Mouse (Mus musculus): ENCODE data around the gene Rad51.

The Rad51 gene

GRCm38 (mm10) chr2:119165401-119165800, 52.8 kb downstream of the Rad51 start:
- DNase-seq, result no peak

GRCm38 (mm10) chr2:119166901-119167865, 54.6 kb downstream of the Rad51 start, which contains the start of gene Gchfr:
TSS of gene Gchfr (plus strand) at chr2:119167773.
- DNase-seq, result peak in 1 of 2 experiments; percentile 13

- DNase-seq, result no peak
These were observed 55.3 kb downstream of the Rad51 start for GRCm38 (mm10) chr2:119167866-119168256.

DNA sequence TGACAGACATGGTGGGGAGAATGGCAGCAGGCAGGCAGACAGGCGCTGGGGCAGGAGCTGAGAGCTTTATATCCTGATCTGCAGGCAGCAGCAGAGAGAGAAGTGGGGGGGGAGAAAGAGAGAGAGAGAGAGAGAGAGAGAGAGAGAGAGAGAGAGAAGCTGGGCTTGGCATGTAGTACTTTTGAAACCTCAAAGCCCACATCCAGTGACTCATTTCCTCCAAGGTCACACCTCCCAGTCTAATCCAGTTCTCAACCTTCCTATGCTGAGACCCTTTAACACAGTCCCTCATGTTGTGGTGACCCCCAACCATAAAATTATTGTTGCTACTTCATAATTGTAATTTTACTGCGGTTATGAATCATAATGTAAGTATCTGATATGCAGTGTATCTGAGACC, 57.7 kb downstream of the Rad51 start:
- DNase-seq, result no peak

DNA sequence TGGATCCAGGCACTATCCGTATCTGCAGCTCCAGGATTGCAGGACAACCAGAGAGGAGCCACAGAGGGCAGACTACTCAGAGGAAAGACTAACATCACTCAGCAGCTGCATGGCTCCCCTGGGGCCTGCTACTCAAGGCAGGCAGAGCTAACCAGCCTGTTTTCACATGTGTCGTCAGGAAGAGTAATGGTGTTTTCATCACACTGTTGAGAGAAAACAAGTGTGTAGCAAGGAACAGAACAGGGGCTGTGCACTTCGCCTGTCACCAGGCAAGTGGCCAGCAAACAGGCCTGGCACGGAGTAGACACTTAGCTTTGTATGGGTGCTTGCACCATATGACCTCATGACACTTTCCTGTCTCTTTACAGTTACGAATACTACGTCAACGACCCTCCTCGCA, 59.0 kb downstream of the Rad51 start:
- DNase-seq, result no peak

DNA sequence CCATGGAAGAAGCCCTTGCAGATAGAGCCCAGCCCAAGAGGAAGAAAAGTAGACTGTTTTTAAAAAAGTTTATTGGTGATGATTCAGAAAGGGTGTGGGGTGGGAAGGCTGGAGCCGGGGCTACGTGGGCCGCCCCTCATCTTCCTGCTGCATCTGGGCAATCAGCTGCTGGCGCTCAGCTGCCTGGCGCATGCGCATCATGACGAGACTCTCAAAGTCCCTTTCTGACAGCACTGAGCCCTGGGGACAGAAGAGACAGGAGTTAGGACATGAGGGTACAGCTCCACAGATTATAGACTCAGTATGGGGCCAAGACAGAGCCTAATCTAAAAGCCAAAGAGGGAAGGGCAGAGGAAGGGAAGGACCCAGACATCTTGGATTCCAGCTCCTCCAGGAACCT, 59.9 kb downstream of the Rad51 start:
- DNase-seq, result no peak

DNA sequence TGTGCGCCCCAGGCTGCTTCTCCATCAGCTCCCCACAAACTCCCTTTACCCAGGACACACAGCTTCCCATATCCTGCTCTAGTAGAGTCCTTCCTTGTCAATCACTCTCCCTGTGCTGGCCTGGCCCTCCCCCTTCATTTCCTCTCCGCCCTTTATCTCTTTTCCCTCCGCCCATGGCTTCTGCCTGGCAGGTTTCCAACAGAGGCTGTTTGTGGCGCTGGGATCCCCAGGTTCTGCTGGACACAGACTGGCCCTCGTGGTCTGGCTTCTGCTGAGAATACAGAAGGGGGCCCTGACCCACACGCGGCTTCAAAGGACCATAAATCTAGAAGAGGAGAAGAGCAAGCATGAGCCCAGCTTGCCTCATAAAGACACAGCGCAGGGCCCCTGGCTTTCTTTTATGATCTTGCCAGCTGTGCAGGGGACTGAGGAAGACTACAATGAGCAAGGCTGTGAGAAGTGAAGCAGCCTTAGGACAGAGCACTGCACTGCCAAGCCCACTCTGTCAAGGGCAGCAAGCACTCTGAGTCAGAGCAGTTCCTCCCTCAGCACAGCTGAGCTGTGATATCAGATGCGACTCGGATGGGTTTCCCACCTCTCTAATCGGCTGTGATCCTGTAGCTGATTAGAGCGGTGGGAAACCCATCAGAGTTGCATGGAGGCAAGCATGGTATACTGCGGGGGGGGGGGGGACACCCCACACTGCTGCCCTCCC, 60.4 kb downstream of the Rad51 start:
- DNase-seq, result no peak

GRCm38 (mm10) chr2:119173991-119174651, 61.5 kb downstream of the Rad51 start, which contains the start of gene Gm14137:
TSS of gene Gm14137 (plus strand) at chr2:119174509.
- no peak for DNase-seq

GRCm38 (mm10) chr2:119174866-119175265, 62.3 kb downstream of the Rad51 start:
- DNase-seq, result no peak

DNA sequence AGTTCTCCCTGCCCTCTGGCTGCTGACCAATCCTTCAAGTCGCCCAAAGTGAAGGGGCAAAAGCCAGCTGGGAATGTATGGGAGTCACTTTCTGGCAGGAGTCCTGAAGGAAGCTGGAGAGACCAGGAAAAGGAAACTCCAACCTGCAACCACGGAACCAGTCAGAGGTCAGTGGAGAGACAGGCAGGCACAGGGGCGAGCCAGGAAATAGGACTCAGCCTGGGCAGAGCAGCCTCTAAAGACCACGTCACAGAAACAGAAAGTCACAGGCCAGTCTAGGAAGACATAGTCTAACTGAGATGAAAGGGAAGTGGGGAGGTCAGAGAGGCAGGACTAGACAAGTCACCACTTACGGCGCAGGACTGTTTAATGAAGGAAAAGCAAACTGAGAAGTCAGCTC, 63.0 kb downstream of the Rad51 start:
- no peak for DNase-seq

- no peak for DNase-seq
These were observed 64.2 kb downstream of the Rad51 start for GRCm38 (mm10) chr2:119176761-119177160.

DNA sequence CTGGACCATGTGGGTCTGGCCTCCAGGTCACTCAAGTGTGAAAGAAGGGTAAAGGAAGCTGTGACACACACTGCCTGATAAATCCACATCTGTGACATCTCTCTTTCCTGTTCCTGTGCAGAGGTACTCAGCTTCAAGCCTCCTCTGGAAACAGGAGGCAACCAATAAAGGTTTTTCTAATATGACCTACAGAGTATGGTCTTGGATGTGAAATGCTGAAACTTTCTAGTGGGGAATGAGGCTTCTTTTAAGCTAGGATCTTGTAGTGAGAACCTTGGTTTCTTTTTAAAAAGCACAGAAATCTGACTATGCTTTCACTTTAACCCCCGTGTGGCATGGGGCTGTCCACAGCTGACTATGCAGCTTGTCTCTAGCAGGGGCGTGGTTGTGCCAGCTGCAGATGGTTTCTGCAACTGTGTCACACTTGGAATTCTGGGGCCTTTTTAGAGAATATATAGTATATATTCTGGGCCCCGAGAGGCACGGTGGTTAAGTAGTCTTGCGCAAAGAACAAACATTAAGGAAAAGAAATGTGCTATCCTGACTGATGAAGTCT, 64.9 kb downstream of the Rad51 start:
- DNase-seq, result no peak

- DNase-seq, result no peak
These were observed 70.3 kb downstream of the Rad51 start for GRCm38 (mm10) chr2:119182914-119183313.

DNA sequence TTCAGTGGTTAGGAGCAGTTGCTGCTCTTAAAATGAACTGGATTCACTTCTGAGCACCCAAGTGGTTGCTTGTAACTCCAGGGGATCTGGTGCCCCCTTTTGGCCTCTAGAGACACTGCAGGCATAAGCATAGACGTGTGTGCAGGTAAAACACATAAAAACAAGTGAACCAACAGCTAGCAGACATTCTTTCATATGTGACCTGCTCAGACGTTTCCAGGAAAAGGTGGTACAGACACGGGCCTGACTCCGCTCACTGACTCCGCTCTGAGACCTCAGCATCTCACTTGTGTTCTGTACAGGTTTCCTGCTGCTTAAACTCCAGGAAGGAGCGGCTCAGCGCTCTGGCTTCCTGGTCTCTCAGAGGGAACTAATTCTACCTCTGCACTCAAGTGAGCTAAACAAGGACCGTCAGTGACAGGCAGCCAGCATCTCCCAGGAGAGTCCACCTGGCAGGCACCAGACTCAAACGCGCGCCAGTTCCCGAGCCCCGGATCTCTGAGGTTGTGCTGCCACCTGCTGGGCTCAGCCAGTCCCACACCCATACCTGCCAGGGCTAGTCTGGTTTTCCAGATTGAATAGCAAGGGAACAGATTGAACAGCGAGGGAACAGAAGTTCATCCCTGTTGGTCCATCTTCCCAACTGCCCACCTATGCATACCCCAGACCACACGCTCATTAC, 76.6 kb downstream of the Rad51 start:
- DNase-seq, result peak; percentile 77 to 85

DNA sequence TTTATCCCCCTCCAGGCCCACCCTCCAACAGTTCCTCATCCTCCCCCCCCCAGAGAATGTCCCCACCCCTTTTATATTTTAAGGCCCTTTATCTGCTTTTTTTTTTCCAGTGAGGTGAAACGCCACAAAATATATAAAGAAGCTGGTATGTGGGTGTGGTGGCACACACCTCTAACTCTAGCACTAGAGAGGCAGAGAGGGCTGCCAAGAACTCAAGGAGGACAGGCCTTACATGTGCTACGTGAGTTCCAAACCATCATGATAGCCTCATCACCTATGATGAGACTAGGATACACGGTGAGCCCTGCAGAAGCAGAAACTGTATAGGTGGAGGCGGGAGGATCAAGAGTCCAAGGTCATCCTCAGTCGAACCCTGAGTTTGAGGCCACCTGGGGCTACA, 78.4 kb downstream of the Rad51 start:
- DNase-seq, result no peak

DNA sequence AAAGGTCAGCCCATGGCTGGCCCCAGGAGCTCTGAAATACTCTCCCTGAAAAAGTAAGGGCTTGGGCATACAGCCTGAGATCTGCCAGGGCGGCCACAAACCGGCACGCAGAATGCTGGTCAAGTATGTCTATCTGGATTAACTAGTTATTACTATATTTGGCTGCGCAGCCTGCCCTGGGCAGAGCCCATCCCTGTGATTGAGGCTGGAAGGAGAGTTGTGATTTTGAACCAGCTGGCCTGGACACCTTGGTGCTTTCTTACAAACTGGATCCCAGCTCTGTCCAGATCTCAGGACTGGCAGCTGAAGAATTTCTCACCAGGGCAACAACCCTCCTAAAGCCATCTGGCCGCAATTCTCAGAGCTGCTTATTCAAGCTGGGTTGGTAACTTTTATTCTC, 81.5 kb downstream of the Rad51 start:
- no peak for DNase-seq

DNA sequence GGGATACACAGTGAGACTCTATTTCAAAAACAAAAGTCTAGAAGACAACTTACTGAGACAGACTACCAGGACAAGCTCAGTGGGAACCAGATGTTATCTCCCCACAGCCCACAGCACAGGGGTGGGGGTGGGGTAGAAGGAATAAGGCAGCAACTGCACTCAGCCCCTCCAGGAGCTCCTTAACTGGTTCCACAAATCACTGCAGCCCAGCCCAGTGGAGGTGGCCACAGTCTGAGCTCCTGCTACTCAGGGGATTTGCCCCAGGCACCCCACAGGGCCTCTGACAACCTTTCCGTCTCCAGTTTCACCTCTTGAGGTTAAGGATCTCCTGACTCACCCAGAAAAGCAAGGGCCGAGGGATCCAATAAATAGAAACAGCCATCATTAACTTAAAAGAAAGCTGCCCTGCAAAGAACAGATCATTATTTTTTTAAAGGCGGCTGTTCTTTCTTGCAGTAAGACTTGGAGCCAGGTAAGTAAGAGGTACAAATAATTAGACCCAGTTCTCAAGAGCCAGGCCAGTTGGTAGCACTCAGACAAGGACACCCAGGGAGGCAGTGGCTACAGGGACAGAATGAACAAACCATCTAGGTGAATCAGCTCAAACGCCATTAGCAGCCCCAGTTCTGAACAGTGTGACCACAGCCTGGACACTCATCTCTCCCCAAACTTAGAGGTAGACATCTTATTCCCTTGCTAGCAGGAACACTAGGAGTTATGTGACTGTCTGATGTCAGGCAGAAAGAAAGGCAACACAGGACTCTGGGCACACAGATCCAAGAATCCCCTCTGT, 83.9 kb downstream of the Rad51 start:
- no peak for DNase-seq
